Mouse (Mus musculus): ENCODE measurements around the gene R3hcc1l. TPM values are rescaled to one million over a fixed set of nuclear protein-coding genes. Genes with fewer than 3 reads are reported as not detected.

R3hcc1l gene
- polyA plus RNA-seq, 2 experiments, result 7.8 to 12.2 TPM

DNA sequence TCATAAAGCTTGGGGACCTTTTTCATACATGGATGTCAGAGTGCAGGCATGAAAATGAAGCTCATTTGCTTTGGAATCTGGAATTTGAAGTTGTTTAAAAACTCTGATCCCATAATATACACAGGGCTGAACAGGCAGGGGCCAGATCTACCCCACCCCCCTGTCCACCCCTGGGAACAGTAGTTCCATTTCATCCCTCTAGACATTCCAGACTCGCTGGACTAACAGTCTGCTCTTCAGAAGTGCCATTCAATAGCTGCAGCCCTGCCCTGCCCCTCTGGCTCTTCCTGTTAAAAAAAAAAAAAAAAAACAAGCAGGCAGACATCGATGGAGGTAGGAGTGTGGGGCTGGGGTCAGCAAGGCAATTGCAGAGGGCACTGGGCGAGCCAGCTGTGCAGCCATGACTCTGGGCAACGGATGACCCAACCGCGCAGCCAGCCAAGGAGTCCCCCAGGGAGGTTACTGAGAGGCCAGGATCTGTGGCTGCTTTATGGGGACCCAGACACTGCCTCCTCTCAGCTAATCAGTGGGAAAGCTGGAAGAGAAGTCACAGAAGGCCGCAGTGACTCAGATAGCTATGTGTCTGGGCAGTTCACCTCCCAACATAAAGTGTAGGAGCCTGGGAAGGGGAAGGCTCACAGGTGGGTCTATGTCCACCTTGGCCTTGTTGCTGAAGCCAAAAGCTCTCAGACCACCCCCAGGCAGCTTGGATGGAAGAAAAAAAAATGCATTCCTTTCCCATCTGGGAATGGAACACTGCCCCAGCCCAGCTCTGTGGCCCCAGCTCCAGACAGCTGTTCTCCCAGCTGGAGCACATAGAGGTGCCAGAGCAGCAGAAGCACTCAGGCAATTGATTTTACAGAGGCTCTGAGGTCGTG lies 120.3 kb downstream of the R3hcc1l start:
- H3K27me3 ChIP-seq (ENCODE audit: control insufficient read depth, insufficient read depth, low read length), result no peaks in the 10 kb centered on the region; the same call in 1 of the 2 replicates
- no peaks in the 10 kb centered on the region for H3K4me1 ChIP-seq (replicated peaks; ENCODE audit: control insufficient read depth in 2 of 2, insufficient read depth in 2 of 2, low read length in 1 of 2)
- H3K4me2 ChIP-seq (ENCODE audit: low read depth), result no peak overlapping the region
- no peak overlapping the region for H3K4me3 ChIP-seq (ENCODE audit: insufficient read depth in 1 of 2, low read depth in 2 of 2, low read length in 2 of 2)
- H3K9me3 ChIP-seq (ENCODE audit: control insufficient read depth, low read length), result no peaks in the 10 kb centered on the region
- no peak for DNase-seq (ENCODE audit: low read depth in 3 of 3, low spot score in 3 of 3)
- H3K9ac ChIP-seq (replicated peaks), result no peak overlapping the region
- TF ChIP-seq CTCF (IDR thresholded peaks at IDR 0.05; ENCODE audit: low read depth) (no peak), EP300 (IDR thresholded peaks at IDR 0.05; ENCODE audit: low read depth) (no peak)
- H3K27ac ChIP-seq, result no peak overlapping the region
- ATAC-seq (ENCODE audit: insufficient read depth), result no peak
- H3K36me3 ChIP-seq (replicated peaks; ENCODE audit: control insufficient read depth, insufficient read depth, low read depth), result no peaks in the 10 kb centered on the region
- 45% methylated on average over 8 of the region's 8 CpGs for WGBS (ENCODE audit: insufficient replicate concordance)

DNA sequence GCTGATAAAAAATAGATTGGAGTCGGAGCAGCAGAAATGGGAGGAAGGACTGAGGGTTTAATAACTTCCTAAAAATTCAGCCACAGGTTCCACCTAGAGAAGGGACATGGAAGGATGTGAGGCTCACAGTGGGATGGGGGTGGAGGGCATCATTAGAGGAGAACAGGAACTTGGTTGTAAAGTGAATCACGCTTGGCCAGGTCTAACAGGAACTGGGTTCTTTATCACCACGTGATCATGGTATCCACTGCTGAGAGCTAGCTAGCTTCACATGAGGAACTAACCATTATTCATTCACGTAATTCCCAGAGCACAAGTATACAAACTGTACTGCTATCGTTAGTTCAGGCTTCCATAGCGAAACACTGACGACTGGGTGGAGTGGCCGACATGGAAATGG lies 121.0 kb downstream of the R3hcc1l start:
- no peak for TF ChIP-seq CTCF (IDR thresholded peaks at IDR 0.05; ENCODE audit: low read depth)
- no peak for TF ChIP-seq EP300 (IDR thresholded peaks at IDR 0.05; ENCODE audit: low read depth)
- DNase-seq (ENCODE audit: low read depth in 3 of 3, low spot score in 3 of 3) (no peak), ATAC-seq (ENCODE audit: insufficient read depth) (no peak)
- H3K27me3 ChIP-seq (ENCODE audit: control insufficient read depth, insufficient read depth, low read length), result no peaks in the 10 kb centered on the region
- H3K4me3 ChIP-seq (ENCODE audit: insufficient read depth in 1 of 2, low read depth in 2 of 2, low read length in 2 of 2), result no peak overlapping the region
- H3K27ac ChIP-seq, result no peak overlapping the region
- no peak overlapping the region for H3K4me2 ChIP-seq (ENCODE audit: low read depth)
- no peaks in the 10 kb centered on the region for H3K4me1 ChIP-seq (replicated peaks; ENCODE audit: control insufficient read depth in 2 of 2, insufficient read depth in 2 of 2, low read length in 1 of 2)
- 32% methylated on average over 8 of the region's 8 CpGs for WGBS (ENCODE audit: insufficient replicate concordance)
- H3K9me3 ChIP-seq (ENCODE audit: control insufficient read depth, low read length), result no peaks in the 10 kb centered on the region
- H3K9ac ChIP-seq (replicated peaks), result no peak overlapping the region
- H3K36me3 ChIP-seq (replicated peaks; ENCODE audit: control insufficient read depth, insufficient read depth, low read depth), result no peaks in the 10 kb centered on the region

DNA sequence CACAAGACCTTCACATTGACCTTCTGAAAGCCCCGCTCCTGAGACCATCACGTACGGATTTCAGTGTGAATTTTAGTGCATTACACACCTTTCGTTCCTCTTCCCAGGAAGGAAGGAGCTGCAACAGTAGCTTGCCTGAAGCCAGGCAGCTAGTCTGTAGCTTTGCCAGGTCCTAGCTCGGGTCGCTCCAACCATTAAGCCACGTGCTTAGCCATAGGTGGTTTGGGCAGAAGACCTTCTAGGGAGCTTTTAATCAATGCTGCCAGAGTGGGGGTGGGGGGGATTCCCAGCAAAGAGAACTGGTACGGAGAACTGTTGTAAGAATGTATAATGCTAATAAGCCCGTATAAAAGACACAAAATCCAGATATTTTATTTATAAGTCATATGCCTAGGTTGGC lies 121.7 kb downstream of the R3hcc1l start:
- Histone ChIP-seq H3K36me3 (replicated peaks; ENCODE audit: control insufficient read depth, insufficient read depth, low read depth) (no peaks in the 10 kb centered on the region), H3K4me2 (ENCODE audit: low read depth) (no peak overlapping the region), H3K4me3 (ENCODE audit: insufficient read depth in 1 of 2, low read depth in 2 of 2, low read length in 2 of 2) (no peak overlapping the region), H3K4me1 (replicated peaks; ENCODE audit: control insufficient read depth in 2 of 2, insufficient read depth in 2 of 2, low read length in 1 of 2) (no peaks in the 10 kb centered on the region), H3K27ac (no peak overlapping the region), H3K9me3 (ENCODE audit: control insufficient read depth, low read length) (no peaks in the 10 kb centered on the region), H3K27me3 (ENCODE audit: control insufficient read depth, insufficient read depth, low read length) (no peaks in the 10 kb centered on the region), H3K9ac (replicated peaks) (no peak overlapping the region)
- no peak for DNase-seq (ENCODE audit: low read depth in 3 of 3, low spot score in 3 of 3)
- no peak for TF ChIP-seq CTCF (IDR thresholded peaks at IDR 0.05; ENCODE audit: low read depth)
- TF ChIP-seq EP300 (IDR thresholded peaks at IDR 0.05; ENCODE audit: low read depth), result no peak
- 60% methylated on average over 9 of the region's 9 CpGs for WGBS (ENCODE audit: insufficient replicate concordance)
- ATAC-seq (ENCODE audit: insufficient read depth), result no peak

Other genes with a start within 250 kb of the R3hcc1l start
- 0.03 and 0.06 TPM in 2 replicates for gene Crtac1, start 87.0 kb upstream of the R3hcc1l start, polyA plus RNA-seq (2012; rRNA removed)
- gene Crtac1, start 87.0 kb upstream of the R3hcc1l start, polyA plus RNA-seq (2014; fragmentation: Nextera tagmentation; extraction: Ambion mirVana), result not detected in 2 replicates
- gene Loxl4, start 94.1 kb downstream of the R3hcc1l start, polyA plus RNA-seq (2012; rRNA removed), result 0.03 and 0.06 TPM in 2 replicates
- gene Loxl4, start 94.1 kb downstream of the R3hcc1l start, polyA plus RNA-seq (2014; fragmentation: Nextera tagmentation; extraction: Ambion mirVana), result 0.05 and 0.06 TPM in 2 replicates
- 2.8 and 3.2 TPM in 2 replicates for gene Pyroxd2, start 234.0 kb downstream of the R3hcc1l start, polyA plus RNA-seq (2012; rRNA removed)
- gene Pyroxd2, start 234.0 kb downstream of the R3hcc1l start, polyA plus RNA-seq (2014; fragmentation: Nextera tagmentation; extraction: Ambion mirVana), result 1.4 and 2.0 TPM in 2 replicates

Data from liver, embryonic 14.5 days (tissue).